Mouse (Mus musculus): ENCODE results near the gene Tbc1d32. TPM values are rescaled to one million over a fixed set of nuclear protein-coding genes. Genes with fewer than 3 reads are reported as not detected.

Tbc1d32 gene
- total and polyA plus RNA-seq, 2 experiments from 2014 or later = 2.2 to 6.8 TPM

DNA sequence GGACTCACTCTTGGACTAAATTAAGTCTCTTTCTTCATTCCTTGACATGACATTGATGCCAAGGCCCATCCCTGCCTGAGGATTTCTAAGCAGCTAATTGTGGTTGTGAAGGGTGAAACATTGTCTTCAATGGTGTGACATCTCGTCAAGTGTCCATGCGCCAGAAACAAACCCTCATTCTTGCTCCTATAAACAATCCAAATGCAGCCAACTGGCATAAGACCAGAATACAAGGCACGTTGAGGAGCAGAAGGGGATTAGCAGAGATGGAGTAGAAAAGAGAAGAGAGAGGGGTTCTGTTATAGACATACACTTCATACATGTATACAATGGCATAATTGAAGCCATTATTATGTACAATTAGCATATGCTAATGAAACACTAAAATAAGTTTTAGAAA lies 70.3 kb downstream of the Tbc1d32 start:
- no peaks in the 10 kb centered on the region for H3K27me3 ChIP-seq (ENCODE audit: insufficient read depth, low read length)
- no peak overlapping the region for H3K9ac ChIP-seq
- no peaks in the 10 kb centered on the region for H3K9me3 ChIP-seq (ENCODE audit: low read length)
- TF ChIP-seq CTCF (IDR thresholded peaks at IDR 0.05; ENCODE audit: low read depth) = no peak
- H3K36me3 ChIP-seq (ENCODE audit: insufficient read depth) = no peaks in the 10 kb centered on the region
- no peak overlapping the region for H3K4me2 ChIP-seq (ENCODE audit: low read depth)
- H3K27ac ChIP-seq (ENCODE audit: low read depth, low read length) = no peak overlapping the region
- ATAC-seq (peak; percentile 55), DNase-seq (peak; percentile 11)
- H3K4me3 ChIP-seq (ENCODE audit: low read depth, low read length) = no peak overlapping the region
- no peaks in the 10 kb centered on the region for H3K4me1 ChIP-seq (ENCODE audit: insufficient read depth)
- 19% methylated on average over 3 of the region's 3 CpGs for WGBS

DNA sequence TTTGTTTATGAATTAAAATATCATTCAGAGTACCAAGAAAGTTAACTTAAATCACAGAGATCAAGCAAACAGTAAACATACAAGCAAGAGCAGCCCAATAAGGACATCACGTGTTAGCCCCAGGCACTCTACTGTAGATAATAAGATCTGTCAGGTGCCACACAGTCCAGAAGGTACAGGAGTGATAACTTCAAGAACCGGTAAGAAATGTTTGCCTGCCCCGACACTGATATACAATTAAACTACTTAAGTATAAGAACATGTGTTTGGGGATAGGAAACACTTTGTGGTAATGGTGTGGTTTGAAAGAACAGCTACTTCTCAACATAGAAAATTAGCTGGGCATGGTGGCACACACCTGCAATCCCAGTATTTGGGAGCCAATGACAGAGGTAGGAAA lies 71.5 kb downstream of the Tbc1d32 start:
- Histone ChIP-seq H3K36me3 (ENCODE audit: insufficient read depth) (no peaks in the 10 kb centered on the region), H3K27me3 (ENCODE audit: insufficient read depth, low read length) (no peaks in the 10 kb centered on the region), H3K27ac (ENCODE audit: low read depth, low read length) (no peak overlapping the region), H3K4me2 (ENCODE audit: low read depth) (no peak overlapping the region), H3K9me3 (ENCODE audit: low read length) (no peaks in the 10 kb centered on the region), H3K4me3 (ENCODE audit: low read depth, low read length) (no peak overlapping the region), H3K4me1 (ENCODE audit: insufficient read depth) (no peaks in the 10 kb centered on the region), H3K9ac (no peak overlapping the region)
- ATAC-seq (no peak), DNase-seq (no peak)
- WGBS = 96% methylated on average over 3 of the region's 3 CpGs
- no peak for TF ChIP-seq CTCF (IDR thresholded peaks at IDR 0.05; ENCODE audit: low read depth)

DNA sequence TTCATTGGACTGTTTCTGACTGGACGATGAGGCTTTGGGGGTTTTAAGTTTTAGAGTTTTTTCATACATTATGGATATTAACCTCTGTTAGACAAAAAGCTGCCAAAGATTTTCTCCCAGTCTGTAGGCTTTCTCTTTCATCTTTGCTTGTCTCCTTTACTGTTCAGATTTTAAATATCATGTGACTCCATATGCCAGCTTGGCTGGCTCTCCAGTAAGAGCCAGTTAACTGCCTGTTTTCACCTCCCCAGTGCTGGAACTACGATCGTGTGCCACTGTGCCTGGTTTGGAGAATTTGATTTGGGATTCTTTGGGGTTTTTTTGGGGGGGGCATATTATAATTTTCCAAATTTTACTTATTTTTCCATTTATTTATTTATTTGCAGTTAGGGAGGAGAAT lies 79.6 kb downstream of the Tbc1d32 start:
- ATAC-seq (peak; percentile 75; the same call in 1 of the 2 replicates), DNase-seq (peak; percentile 42)
- TF ChIP-seq CTCF (IDR thresholded peaks at IDR 0.05; ENCODE audit: low read depth) = no peak
- 0 out of 2 replicates have a peak, but pooled peaks cover 5% of the 10 kb centered on the region for H3K9me3 ChIP-seq (ENCODE audit: low read length)
- WGBS = 65% methylated on average over 3 of the region's 3 CpGs
- H3K27me3 ChIP-seq (ENCODE audit: insufficient read depth, low read length) = no peaks in the 10 kb centered on the region
- H3K9ac ChIP-seq = no peak overlapping the region
- H3K36me3 ChIP-seq (ENCODE audit: insufficient read depth) = no peaks in the 10 kb centered on the region
- no peak overlapping the region for H3K4me3 ChIP-seq (ENCODE audit: low read depth, low read length)
- H3K27ac ChIP-seq (ENCODE audit: low read depth, low read length) = no peak overlapping the region
- no peak overlapping the region for H3K4me2 ChIP-seq (ENCODE audit: low read depth)
- H3K4me1 ChIP-seq (ENCODE audit: insufficient read depth) = no peaks in the 10 kb centered on the region

DNA sequence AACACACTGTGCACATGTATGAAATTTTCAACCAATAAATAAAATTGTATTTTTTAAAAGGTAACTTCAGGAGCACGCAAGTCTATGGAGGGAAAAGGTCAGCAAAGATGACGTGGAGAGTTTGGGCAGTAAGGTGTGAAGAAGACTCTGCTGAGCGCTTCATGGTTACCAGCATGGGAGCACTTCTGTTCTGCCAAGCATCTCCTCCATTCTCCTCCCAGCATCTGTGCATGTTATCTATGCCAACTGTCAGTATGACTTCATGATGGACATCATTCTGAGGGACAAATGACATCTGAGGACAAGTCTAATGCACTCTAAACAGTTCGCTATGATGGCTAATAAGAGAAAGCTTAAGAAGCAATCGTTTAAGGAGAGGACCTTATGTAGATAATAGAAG lies 91.3 kb downstream of the Tbc1d32 start:
- Histone ChIP-seq H3K9me3 (ENCODE audit: low read length) (no peaks in the 10 kb centered on the region), H3K27me3 (ENCODE audit: insufficient read depth, low read length) (no peaks in the 10 kb centered on the region), H3K27ac (ENCODE audit: low read depth, low read length) (no peak overlapping the region), H3K36me3 (ENCODE audit: insufficient read depth) (no peaks in the 10 kb centered on the region), H3K4me2 (ENCODE audit: low read depth) (no peak overlapping the region), H3K9ac (no peak overlapping the region), H3K4me3 (ENCODE audit: low read depth, low read length) (no peak overlapping the region), H3K4me1 (ENCODE audit: insufficient read depth) (no peaks in the 10 kb centered on the region)
- TF ChIP-seq CTCF (IDR thresholded peaks at IDR 0.05; ENCODE audit: low read depth) = no peak
- WGBS = 96% methylated on average over 5 of the region's 5 CpGs
- no peak for DNase-seq
- ATAC-seq = no peak

DNA sequence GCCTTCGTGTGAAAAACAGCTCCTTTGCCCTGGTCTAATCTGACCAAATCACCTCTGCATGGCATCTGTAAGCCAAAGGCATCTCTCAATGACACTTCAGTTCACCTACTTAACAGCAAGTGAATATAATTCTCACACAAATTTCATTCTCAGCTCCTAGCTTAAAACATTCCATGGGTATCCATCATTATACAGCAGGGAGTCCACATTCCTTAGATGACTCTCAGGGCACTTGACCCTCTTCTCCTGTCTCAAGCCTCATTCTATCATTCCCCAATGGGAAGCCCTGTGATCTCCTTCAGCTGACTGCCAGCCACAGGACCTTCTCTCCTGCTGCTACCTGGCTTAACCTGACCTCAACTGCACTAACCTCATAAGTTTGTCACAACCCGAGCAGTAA lies 98.8 kb downstream of the Tbc1d32 start:
- H3K27me3 ChIP-seq (ENCODE audit: insufficient read depth, low read length) = no peaks in the 10 kb centered on the region
- H3K4me3 ChIP-seq (ENCODE audit: low read depth, low read length) = no peak overlapping the region
- no peak for ATAC-seq
- WGBS = 85% methylated on average over 2 of the region's 2 CpGs
- H3K4me1 ChIP-seq (ENCODE audit: insufficient read depth) = no peaks in the 10 kb centered on the region
- DNase-seq = no peak
- H3K9me3 ChIP-seq (ENCODE audit: low read length) = no peaks in the 10 kb centered on the region
- no peak overlapping the region for H3K9ac ChIP-seq
- H3K36me3 ChIP-seq (ENCODE audit: insufficient read depth) = no peaks in the 10 kb centered on the region
- no peak overlapping the region for H3K4me2 ChIP-seq (ENCODE audit: low read depth)
- H3K27ac ChIP-seq (ENCODE audit: low read depth, low read length) = no peak overlapping the region
- no peak for TF ChIP-seq CTCF (IDR thresholded peaks at IDR 0.05; ENCODE audit: low read depth)

DNA sequence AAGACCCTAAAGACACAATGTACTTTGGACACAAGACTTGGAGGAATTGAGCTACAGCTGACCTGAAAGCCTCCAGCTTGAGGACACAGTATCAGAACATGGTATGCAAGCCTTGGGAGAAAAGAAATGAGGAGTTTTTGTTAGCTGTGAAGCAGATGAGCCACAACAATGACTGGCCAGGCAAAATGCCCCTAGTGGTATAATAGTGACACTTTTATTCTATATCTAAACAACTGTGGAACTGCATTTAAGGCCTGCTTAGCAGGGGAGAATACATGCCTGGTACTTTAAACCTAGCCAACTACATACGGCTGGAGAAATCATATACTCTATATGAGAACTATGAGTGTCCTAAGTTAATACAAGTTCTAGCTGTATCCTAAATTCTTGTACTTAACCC lies 101.5 kb downstream of the Tbc1d32 start:
- no peak overlapping the region for H3K4me2 ChIP-seq (ENCODE audit: low read depth)
- H3K4me1 ChIP-seq (ENCODE audit: insufficient read depth) = no peaks in the 10 kb centered on the region
- no peak overlapping the region for H3K9ac ChIP-seq
- DNase-seq = no peak
- no peaks in the 10 kb centered on the region for H3K9me3 ChIP-seq (ENCODE audit: low read length)
- no peaks in the 10 kb centered on the region for H3K36me3 ChIP-seq (ENCODE audit: insufficient read depth)
- no peaks in the 10 kb centered on the region for H3K27me3 ChIP-seq (ENCODE audit: insufficient read depth, low read length)
- 93% methylated on average over 1 of the region's 1 CpGs for WGBS
- no peak overlapping the region for H3K4me3 ChIP-seq (ENCODE audit: low read depth, low read length)
- no peak for ATAC-seq
- TF ChIP-seq CTCF (IDR thresholded peaks at IDR 0.05; ENCODE audit: low read depth) = no peak
- no peak overlapping the region for H3K27ac ChIP-seq (ENCODE audit: low read depth, low read length)

DNA sequence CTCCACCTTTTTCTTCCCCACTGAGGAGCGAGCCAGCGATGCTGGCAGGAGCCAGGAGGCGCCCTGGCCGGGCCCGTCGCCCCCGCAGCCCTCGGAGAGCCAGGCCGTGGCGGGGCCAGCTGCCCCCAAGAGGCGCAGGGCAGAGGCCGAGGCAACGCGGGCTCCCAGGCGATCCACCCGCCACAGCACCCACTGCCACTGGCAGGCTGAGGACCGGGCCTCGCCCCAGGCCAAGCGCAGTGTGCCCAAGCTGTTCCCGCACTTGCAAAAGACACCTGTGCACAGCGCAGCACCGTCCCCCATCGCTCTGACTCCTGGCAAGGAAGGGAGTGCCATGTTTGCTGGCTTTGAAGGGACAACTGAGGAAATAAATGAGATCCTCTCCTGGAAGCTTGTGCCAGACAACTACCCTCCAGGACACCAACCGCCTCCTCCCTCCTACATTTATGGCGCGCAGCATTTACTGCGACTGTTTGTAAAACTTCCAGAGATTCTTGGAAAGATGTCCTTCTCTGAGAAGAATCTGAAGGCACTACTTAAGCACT lies 112.8 kb downstream of the Tbc1d32 start:
- DNase-seq = peak; percentile 64
- H3K27me3 ChIP-seq (ENCODE audit: insufficient read depth, low read length) = no peaks in the 10 kb centered on the region
- no peak for TF ChIP-seq CTCF (IDR thresholded peaks at IDR 0.05; ENCODE audit: low read depth)
- H3K9me3 ChIP-seq (ENCODE audit: low read length) = no peaks in the 10 kb centered on the region
- peak; percentile 76 for ATAC-seq
- H3K4me1 ChIP-seq (ENCODE audit: insufficient read depth) = peaks cover 8% of the 10 kb centered on the region; the same call in 1 of the 2 replicates
- H3K9ac ChIP-seq = peak overlapping the region; percentile 87
- 12% methylated on average over 27 of the region's 27 CpGs for WGBS
- no peaks in the 10 kb centered on the region for H3K36me3 ChIP-seq (ENCODE audit: insufficient read depth)
- peak overlapping the region; percentile 57 for H3K4me3 ChIP-seq (ENCODE audit: low read depth, low read length)
- H3K4me2 ChIP-seq (ENCODE audit: low read depth) = peak overlapping the region; percentile 88
- H3K27ac ChIP-seq (ENCODE audit: low read depth, low read length) = peak overlapping the region; percentile 91
